Mouse (Mus musculus) gastrocnemius, adult 8-10 months (tissue): Measurements from ENCODE around the gene Prune1. TPM values are rescaled to one million over a fixed set of nuclear protein-coding genes. Genes with fewer than 3 reads are reported as not detected.

Experiments used
- DNase-seq, 2 experiments: peaks; one replicate each; pipeline ENCODE4 v3.0.0; 2022; ENCODE audit warnings: low spot score in 2 of 2
- total RNA-seq, 4 experiments: library from RNA; stranded (reverse); gene quantifications; 2 replicates each; pipeline ENCODE4 v1.2.4; 2022

Prune1 gene
- total RNA-seq, 4 experiments from 2014 or later = 47.7 to 58.8 (median 53.5) TPM

GRCm38 (mm10) chr3:95277149-95277551 lies 4.7 kb downstream of the Prune1 start:
- no peak for DNase-seq

GRCm38 (mm10) chr3:95276428-95276934 lies 5.4 kb downstream of the Prune1 start:
- no peak for DNase-seq

DNA sequence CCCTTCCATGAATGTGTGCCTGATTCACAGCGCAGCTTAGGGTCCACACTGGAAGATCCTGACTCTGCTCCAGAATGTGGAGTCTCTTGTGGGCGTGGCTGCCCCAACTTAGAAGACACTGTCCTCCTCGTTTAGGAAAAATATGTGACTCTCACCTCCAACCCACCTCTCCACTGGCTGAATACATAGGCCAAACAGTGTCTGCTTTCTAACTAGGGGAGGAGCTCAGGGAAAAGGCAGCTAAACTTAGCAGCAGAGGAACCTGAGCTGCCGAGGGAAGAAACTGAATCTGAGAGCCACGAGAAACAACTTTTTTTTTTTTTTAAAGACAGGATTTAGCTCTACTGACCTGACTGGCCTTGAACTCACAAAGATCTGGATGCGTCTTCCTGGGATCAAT lies 6.7 kb downstream of the Prune1 start:
- peak; percentile 23 to 53 for DNase-seq

DNA sequence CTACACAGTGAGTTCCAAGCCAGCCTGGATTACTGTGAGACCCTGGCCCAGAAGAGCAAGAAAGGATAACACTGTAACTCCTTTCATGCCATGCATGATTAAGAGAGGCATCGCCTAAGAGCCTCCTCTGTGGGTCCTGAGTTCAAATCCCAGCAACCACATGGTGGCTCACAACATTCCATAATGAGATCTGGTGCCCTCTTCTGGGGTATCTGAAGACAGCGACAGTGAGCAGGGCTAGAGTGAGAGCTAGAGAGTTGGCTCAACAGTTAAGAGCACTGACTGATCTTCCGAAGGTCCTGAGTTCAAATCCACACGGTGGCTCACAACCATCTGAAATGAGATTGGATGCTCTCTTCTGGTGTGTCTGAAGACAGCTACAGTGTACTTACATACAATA lies 7.4 kb downstream of the Prune1 start:
- DNase-seq = no peak

- DNase-seq = no peak
Observed at GRCm38 (mm10) chr3:95273471-95273870, 8.4 kb downstream of the Prune1 start.

- no peak for DNase-seq
Observed at GRCm38 (mm10) chr3:95270766-95271364, 11.0 kb downstream of the Prune1 start.

DNA sequence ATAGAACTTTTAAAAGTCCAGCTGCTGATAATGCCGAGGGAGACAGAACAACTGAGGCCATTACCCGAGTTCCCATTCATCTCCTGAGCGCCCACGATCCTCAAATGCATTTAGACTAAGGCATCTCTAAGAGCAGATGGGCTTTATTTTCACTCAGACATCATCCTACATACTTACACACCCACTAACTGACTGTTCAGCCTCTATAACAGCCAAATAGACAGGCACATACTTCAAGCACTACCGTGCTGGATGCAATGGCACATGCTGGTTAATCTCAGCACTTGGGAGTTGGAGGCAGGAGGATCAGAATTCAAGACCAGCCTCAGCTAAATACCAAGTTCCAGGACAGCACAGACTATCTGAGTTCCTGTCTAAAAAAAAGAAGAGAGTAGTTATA lies 12.1 kb downstream of the Prune1 start:
- DNase-seq = no peak

DNA sequence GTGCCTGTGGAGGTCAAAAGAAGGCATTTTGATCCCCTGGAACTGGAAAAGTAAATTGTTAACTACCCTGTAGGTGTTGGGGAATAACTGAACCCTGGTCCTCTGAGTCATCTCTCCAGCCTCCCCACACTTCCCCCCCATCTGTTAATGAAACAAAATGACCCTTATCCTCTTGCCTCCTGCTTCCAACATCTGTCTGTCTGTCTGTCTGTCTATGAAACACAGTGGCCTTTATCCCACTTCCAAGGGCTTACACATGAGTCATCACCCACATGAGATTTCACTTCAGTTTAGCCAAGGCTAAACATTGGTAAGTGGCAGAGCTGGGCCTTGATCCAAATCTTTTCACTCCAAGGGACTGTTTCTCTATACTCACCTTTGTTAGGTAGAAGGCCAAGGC lies 14.0 kb downstream of the Prune1 start:
- no peak for DNase-seq

- DNase-seq = peak in 1 of 2 experiments; percentile 42
Observed at GRCm38 (mm10) chr3:95266052-95266451, 15.8 kb downstream of the Prune1 start.

- DNase-seq = no peak
Observed at GRCm38 (mm10) chr3:95264724-95265123, 17.2 kb downstream of the Prune1 start.

GRCm38 (mm10) chr3:95263089-95263739 lies 18.7 kb downstream of the Prune1 start:
- peak; percentile 71 to 75 for DNase-seq

DNA sequence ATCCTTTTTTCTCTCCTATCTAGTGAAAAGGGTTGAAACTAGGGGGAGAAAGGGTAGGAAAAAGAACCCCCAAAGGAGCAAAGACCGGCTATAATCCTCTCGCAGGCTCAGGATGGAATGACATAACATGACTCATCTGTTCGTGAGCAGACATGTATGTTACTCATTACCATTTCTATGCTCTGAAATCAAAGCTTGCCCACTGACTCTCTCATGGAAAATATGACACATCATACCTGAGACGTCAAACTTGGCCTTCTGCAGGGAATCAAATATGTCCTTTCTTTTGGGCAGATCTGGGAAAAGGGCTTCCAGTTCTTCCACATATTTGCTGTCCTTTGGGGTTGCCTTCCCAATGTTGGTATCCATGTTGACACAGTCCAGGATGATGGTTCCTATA lies 19.9 kb downstream of the Prune1 start:
- DNase-seq = no peak

- no peak for DNase-seq
Observed at GRCm38 (mm10) chr3:95256931-95257330, 24.9 kb downstream of the Prune1 start.

DNA sequence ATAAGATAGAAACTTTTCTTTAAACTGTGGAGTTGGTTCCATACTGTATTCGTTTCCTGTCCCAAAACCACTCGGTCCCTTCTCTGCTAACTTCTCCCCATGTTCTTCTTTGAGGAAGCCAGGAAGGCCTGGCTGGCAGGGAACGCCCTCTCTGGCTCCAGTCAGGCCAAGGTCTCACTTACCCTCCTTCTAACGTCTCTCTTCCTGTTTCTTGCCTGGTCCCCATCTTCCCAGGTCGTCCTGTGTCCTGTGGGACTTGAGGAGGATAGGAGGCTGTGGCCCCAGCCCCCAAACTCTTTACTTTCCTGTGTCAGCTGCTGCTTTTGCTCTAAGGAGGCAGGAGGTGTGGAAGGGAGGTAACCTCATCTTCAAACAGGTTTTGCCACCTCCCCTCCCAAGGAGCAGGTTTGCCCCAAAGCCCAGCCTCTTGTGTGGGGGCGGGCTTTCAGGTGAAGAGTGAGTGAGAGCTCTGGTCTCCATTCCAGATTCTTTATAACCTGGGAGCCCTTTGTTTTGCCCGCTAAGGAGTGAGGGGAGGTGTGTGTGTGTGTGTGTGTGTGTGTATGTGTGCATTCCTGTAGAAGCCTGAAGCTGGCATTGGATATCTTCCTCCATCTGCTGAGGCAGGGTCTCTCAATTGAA lies 31.0 kb downstream of the Prune1 start, which contains the start of gene Bnipl:
TSS of gene Bnipl (minus strand) at position 411 of the 642 bp plus-strand sequence.
- DNase-seq = no peak

DNA sequence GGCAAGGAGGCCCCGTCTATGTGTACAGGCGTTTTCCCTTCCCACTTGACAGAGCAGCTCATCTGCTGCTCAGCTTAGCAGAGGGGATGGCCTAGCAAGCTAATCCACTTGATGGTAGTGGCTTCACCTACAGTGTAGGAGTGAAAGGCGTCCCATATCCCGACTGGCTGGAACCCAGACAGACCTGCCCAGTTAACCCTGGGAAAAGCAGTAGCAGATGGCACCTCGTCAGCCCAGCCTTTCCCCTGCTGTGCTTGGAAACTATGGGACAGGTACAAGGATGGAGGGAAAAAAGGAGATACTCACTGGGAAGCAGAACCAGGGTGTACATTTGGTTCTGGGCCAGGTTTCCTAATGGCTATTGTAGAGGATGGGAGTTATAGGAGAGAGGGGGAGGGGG lies 31.5 kb downstream of the Prune1 start:
- DNase-seq = no peak

DNA sequence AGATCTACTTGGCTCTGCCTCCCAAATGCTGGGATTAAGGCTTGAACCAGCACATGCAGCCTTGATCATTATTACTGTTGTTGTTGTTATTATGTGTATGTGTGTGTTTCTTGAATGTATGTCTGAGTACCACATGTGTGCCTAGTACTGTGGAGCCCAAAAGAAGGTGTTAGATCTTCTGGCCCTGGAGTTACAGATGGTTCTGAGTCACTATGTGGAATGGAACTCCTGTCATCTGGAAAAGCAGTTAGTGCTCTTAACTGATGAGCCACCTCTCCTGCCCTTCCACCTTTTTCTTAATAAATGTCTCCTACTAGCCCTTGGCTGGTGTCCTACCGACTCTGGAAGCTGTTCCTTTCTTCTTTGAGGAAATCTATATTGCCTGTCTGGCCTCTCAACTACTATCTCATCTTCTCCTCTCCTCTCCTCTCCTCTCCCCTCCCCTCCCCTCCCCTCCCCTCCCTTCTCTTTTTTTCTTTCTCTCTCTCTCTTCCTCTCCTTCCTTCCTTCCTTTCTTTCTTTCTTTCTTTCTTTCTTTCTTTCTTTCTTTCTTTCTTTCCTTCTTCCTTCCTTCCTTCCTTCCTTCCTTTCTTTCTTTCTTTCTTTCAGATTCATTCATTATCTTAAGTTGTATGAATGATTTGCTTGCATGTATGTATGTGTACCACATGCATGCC lies 34.1 kb downstream of the Prune1 start:
- DNase-seq = no peak

- no peak for DNase-seq
Observed at GRCm38 (mm10) chr3:95246465-95247231, 35.2 kb downstream of the Prune1 start.

- DNase-seq = no peak
Observed at GRCm38 (mm10) chr3:95243086-95243485, 38.8 kb downstream of the Prune1 start.

DNA sequence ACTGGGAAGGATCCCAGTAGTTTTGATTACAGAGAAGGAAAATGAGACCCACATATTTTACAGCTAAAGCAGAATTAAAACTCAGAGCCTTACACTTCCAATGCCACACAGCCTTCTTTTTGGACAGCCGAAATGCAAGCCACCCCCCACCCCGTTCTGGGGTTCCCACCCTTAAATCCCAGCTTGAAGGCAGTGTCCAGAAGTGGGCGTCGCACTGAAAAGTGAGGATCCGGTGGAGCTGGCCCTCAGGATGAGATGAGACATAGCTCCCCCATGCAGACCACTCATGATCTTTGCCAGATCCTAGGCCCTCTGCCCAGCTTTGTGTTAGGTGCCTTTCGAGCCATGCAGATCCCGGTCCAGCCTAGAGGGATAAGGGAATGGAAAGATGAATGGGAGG lies 40.4 kb downstream of the Prune1 start, which contains the start of gene Gm128:
TSS of gene Gm128 (minus strand) at position 101 of the 400 bp plus-strand sequence.
- no peak for DNase-seq

- DNase-seq = no peak
Observed at GRCm38 (mm10) chr3:95240900-95241299, 41.0 kb downstream of the Prune1 start.

- DNase-seq = no peak
Observed at GRCm38 (mm10) chr3:95239971-95240370, 41.9 kb downstream of the Prune1 start.
